Mouse (Mus musculus) left cerebral cortex, postnatal 25 days (tissue): ENCODE measurements around the gene Ptprm. TPM values are rescaled to one million over a fixed set of nuclear protein-coding genes. Genes with fewer than 3 reads are reported as not detected.

ENCODE experiments used
- DNase-seq, 2 experiments: peaks; one replicate each; pipeline ENCODE4 v3.0.0; 2022; ENCODE audit warnings: low spot score in 2 of 2, mixed read lengths in 1 of 2
- intact Hi-C: fragments of 180-260 bp; cut with DNase I; formaldehyde crosslinking; loops from one replicate; pipeline ENCODE4 v1.15.1; 2025
- microRNA-seq, 2 experiments: library from miRNA; unstranded; fragments of <30 nt; microRNA quantifications; one replicate each; pipeline ENCODE4 v1.2.0; 2022
- total RNA-seq, 2 experiments: library from RNA; stranded (reverse); gene quantifications; 2 replicates each; pipeline ENCODE4 v1.2.3; 2021

The Ptprm gene
- total RNA-seq, 2 experiments from 2014 or later: 31.6 to 37.3 TPM

GRCm38 (mm10) chr17:66686701-66687489, 667.4 kb downstream of the Ptprm start:
- intact Hi-C loops: loop anchor here (10.0 kb wide), 3 partner anchors 488 to 788 kb away; partner anchors contain the start of gene Ptprm
- DNase-seq: no peak

- no peak for DNase-seq
- intact Hi-C loops: loop anchor here (5.0 to 10.0 kb wide), 5 partner anchors 74 to 904 kb away; partner anchors contain the start of gene Ptprm
Observed at GRCm38 (mm10) chr17:66683411-66683810, 670.8 kb downstream of the Ptprm start.

GRCm38 (mm10) chr17:66680662-66681061, 673.6 kb downstream of the Ptprm start:
- peak; percentile 33 to 48 for DNase-seq
- intact Hi-C loops: loop anchor here (5.0 to 10.0 kb wide), 5 partner anchors 77 to 907 kb away; partner anchors contain the start of gene Ptprm

- intact Hi-C loops: no loop called here
- no peak for DNase-seq
Observed at GRCm38 (mm10) chr17:66674667-66675066, 679.6 kb downstream of the Ptprm start.

- intact Hi-C loops: no loop called here
- DNase-seq: no peak
Observed at GRCm38 (mm10) chr17:66671715-66672230, 682.5 kb downstream of the Ptprm start.

- DNase-seq: no peak
- intact Hi-C loops: no loop called here
Observed at GRCm38 (mm10) chr17:66671287-66671686, 683.0 kb downstream of the Ptprm start.

- intact Hi-C loops: no loop called here
Observed at GRCm38 (mm10) chr17:66665791-66666190, 688.5 kb downstream of the Ptprm start.

GRCm38 (mm10) chr17:66665201-66665756, 689.0 kb downstream of the Ptprm start:
- intact Hi-C loops: no loop called here
- DNase-seq: no peak

More at GRCm38 (mm10) chr17:66665791-66666190, 688.5 kb downstream of the Ptprm start:
- DNase-seq: no peak

GRCm38 (mm10) chr17:66664796-66665195, 689.5 kb downstream of the Ptprm start:
- intact Hi-C loops: no loop called here
- no peak for DNase-seq

GRCm38 (mm10) chr17:66659242-66659641, 695.0 kb downstream of the Ptprm start:
- intact Hi-C loops: no loop called here
- no peak for DNase-seq

- intact Hi-C loops: no loop called here
- no peak for DNase-seq
Observed at GRCm38 (mm10) chr17:66637951-66638722, 716.1 kb downstream of the Ptprm start.

GRCm38 (mm10) chr17:66619996-66620656, 734.1 kb downstream of the Ptprm start:
- intact Hi-C loops: no loop called here
- no peak for DNase-seq

- no peak for DNase-seq
- intact Hi-C loops: no loop called here
Observed at GRCm38 (mm10) chr17:66619255-66619826, 734.9 kb downstream of the Ptprm start.

Small RNA genes lying within 50 kb of the gene (microRNA-seq; reads per million reads assigned to microRNA genes)
- gene Mir5709: 0 reads per million in 2 experiments
